Mouse (Mus musculus) urinary bladder, adult 18-20 months (tissue): Measurements from ENCODE around the gene Fam199x.

Source experiments
- DNase-seq, 2 experiments: peaks; one replicate each; pipeline ENCODE4 v3.0.0; 2022; ENCODE audit warnings: low spot score in 2 of 2, mixed read lengths in 2 of 2

Fam199x gene

DNA sequence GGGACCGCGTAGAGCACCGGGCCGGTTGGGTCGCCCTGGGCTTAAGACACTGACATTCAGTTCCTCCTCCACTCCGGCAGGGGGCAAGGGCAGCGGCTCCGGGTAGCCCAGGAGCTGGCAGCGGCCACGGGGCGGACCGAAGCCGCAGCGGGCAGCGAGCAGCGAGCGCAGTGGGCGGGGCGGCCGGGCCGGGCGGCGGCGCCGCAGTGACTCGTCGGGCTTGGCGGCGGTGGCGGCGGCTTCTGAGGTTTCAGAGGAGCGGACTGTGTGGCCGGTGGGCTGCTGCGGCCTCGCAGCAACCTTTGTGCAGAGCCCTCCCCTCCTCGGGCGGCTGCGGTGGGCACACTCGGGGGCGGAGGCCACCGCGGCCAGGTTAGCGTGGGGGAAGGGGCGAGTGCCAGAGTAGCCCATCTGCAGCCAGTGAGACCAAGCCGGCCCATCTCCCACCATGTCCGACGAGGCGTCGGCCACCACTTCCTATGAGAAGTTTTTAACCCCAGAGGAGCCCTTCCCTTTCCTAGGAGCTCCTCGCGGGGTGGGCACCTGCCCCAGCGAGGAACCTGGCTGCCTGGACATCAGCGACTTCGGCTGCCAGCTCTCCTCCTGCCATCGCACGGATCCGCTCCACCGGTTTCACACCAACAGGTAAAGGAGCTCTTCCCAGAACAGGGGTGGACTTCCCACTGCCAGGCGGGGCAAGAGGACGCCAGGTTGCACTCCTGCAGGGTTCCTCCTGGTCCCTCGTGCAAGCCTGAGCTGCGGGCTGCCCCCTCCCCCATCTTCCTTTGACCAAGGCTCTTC is at the start of gene Fam199x:
Fam199x (plus strand) TSS at position 170 of the 801 bp plus-strand sequence.
- peak; percentile 50 to 55 for DNase-seq

DNA sequence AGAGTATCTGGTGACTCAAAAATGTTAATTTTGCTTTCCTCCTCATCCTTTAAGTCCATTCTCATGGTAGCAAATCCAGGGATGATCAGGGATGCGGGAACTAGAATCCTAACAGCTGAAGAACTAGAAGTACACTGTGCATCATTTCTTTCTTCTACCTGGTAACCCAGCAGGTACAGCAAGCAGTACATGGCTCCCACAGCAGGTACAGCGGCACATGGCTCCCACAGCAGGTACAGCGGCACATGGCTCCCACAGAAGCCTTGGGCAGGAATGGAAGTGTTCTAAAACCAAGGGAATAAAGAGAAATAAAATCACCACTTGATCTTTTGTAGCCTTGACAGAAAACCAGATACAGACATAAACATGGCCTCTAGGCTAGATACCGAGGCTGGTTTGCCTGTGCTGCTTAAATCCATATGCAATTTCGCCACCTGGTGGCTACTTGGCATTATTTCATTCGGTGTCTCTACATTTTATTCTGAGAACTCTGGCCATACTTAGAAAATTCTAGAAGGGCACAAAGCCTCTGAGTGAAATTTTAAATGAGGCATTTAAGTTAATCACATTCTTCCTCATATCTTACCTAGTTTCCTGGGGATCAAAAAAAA is 34.2 kb upstream of the Fam199x start:
- no peak for DNase-seq

DNA sequence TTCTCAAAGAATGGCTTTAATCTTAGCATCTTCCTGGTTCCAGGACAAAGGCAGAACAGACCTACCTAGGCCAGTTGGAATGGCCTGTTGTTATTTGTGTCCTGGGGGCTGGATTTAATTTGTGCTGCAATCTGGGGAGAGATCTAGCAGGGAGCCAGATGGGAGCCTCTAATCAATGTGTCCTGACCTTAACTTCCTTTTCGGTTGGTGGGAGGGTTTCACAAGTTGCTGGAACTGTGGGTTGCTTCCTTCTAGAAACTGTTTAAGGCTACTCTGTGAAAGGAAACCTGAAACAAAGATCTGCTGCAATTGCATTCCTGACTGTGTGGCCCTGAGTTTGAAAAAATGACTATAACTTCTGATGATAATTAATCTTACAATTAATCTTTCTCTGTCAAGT is 31.7 kb upstream of the Fam199x start:
- DNase-seq: no peak

DNA sequence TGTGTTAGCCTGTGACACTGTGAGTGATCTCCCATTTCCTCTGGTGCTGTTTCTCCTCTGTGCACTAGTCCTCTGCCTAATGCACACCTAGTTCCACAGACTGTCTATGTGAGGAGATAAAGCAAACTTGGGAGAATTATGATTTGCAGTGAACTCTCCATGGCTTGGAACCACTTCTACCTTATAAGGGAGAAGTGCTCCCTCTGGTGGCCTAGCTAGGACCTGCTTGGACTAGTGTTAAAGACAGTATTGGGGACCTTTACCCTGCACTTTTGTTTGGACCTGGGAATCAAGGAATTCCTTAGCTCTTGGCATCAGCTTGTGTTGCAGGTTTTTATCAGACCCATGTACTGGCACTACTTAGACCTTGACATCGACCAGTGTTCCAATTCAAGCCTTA is 30.1 kb upstream of the Fam199x start:
- peak; percentile 8 to 20 for DNase-seq

DNA sequence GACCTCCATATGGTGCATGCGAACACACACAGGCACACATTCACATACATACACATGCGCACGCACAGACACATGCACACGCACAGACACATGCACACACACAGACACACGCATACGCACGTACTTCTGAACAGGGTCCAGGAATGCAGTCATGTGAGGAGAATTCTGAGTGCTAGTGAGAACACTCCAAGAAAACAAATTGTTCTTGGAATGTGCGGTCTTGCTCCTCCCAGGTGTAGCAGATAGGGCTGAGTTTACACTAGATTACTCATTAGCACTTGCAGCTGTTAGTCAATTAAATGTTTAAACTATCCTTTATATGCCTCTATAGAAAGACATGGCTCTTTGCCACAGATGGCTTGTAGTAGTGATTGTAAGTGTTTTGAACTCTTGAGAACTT is 18.5 kb upstream of the Fam199x start:
- DNase-seq: no peak

DNA sequence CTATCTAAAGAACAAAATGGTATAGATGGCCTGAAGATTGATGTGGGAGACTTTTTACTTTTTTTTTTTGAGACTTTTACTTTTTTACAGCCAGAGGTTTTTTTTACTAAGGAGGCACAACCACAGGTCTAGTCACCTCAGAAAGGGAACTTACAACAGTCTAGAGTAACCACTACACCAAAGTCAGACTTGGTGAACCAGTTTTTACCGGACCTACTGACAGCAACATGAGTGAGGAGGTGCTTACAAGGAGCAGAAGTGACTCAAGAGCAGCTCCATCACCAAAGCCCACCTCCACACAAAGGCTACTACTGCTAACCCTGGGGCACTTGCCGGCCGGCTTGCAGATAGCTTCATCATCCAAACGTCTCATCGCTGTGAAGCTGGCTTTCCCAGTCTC is 17.7 kb upstream of the Fam199x start:
- DNase-seq: no peak

DNA sequence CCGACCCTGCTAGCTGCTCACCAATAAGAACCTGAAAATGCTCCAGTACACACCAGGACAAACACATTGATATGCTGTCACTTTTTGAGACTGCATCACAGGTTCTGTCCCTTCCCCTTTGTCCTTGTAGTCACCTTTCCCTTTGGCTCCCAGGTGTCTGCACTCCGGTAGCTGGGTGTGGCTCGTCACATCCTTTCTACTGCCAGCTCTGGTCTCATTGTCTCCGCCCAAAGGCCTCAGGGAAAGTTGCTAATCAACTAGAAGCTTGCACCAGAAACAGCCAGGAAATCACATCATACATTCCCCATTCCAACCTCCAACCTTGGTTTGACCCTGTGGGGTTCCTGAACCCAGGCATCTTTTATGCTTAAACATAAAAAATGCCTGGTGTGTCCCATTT is 15.1 kb upstream of the Fam199x start:
- no peak for DNase-seq

DNA sequence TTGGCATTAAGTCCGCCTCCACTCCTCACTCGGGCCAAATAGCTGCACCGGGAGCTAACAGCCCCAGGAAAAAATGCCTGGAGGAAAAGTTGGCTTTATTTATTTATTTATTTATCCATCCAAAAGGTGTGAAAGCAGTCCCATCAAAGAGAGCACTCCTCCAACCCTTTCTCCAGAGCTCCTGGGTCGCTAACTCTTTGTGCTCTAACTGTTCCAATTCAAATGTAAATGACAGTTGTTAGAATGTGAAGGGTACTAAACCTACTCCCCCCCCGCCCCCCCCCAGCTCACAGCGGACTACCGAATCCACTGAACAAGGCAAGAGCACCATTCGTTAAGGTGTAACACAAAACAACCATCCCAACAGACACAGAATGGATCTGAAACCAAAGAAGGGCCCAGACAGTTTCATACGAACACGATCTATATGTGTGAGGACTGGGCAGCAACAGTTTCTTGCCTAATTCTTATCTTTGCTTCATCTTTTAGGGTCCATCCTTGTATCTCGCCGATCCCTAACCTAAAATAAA is 11.9 kb upstream of the Fam199x start:
- DNase-seq: no peak

DNA sequence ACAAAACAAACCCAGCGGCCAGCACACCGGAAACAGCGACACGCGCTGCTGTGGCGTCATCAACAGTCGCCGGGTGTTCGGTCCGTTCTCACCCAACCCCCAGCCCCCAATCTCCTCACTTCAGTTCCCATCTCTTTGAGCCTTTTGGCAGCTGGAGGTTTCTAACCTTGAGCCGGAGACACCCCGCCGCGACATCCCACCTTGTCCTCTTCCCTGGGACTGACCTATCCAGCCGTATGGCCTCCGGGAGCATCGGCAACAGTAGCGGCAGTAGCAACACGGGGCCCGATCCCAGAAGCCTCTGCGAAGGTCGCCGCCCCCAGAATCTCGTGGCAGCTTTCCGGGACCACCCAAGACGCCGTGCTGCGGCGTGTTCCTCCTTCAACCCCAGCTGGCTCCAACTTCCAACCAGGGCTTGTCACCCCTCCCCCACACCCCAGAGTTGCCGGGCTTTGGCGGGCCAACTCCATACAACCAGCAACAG is 11.4 kb upstream of the Fam199x start, which contains the start of gene Slc25a53:
Slc25a53 (minus strand) TSS at position 303 of the 484 bp plus-strand sequence.
- DNase-seq: peak; percentile 64 to 74

DNA sequence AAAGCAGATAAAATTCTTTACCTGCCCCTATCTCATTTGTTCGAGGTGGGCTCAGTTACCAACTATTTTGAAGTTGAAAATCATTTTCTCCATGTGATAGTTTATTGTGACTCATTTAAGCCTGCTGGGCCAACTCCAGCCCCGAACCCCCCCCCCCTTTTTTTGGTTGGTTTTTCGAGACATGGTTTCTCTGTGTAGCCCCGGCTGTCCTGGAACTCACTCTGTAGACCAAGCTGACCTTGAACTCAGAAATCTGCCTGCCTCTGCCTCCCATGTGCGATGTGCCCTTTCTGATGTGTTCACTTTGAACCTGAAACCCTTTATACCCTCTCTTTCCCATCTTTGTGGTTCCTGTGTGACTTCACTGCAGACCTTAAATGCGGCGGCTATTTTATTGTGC is 10.9 kb upstream of the Fam199x start:
- no peak for DNase-seq

DNA sequence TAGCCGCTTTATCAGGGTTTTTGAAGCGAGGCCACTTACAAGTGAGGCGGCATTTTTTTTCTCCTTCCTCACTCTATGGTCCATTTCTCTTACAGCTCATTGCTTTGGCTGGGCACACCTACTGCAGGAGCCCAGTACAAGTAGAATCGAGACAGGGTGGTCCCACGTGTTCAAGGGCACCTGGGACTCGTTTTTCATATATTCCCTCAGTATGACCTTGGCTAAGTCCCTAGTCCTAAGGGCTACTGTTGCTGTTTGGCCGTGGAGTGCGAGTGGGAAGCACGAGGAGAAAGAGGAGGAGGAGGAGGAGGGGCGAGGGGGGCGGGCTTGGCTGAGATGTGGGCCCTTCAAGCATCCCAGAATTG is 352 bp upstream of the Fam199x start:
- DNase-seq: no peak

DNA sequence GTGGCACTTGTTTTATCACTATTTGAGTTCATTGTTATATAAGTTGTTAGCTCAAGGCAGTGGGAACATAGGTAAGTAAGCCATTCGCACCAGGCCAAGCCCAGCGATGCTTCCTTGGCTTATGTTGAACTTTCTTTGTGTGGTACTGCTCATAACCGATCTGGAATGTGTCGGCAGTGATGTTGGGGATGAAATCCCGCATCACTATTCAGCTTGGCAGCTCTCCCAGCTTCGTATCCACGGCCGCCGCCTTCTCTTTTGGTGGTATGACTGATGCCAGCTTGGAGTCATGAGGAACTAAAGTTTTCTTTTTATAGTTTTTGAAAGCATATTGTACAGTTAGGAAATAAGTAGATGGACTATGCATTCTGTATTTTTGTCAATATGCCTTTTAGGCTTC is 13.8 kb downstream of the Fam199x start:
- no peak for DNase-seq

DNA sequence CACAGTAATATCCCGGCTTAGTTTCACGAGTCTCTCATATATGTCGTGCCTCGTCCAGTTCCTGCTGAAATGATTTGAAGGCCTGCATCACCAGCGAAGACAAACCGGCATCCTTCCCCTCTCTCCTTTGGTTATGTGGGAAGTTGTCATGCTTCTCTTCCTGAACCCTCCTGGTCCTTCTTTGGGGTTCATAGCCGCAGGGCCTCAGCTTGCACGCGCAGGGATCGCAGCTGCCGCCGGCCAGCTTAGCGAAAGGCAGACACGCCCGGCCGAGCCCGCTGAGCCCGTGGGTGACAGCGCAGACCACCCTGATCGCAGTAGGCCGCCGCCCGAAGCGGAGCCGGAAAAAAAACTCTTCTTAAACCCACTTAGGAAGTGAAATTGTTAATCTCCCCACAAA is 55.1 kb downstream of the Fam199x start:
- DNase-seq: no peak

DNA sequence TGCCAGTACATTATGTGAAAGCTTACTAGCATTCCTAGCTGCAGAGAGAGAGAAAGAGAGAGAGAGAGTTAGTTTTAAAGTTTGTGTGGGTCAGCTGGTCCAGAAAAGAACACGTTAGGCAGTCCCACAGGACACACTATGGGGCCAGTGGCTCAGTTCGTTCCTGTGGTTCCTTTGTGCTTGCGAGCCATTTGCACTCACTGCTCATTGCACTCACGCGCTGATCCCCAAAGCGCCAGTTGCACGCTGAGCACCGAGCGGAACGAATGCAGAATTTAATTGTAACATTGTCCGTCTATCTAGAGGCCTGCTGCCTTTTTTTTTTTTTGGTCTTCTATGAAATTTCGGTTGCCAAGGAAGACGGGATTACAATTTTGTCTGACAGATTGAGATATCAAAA is 57.1 kb downstream of the Fam199x start:
- DNase-seq: no peak

DNA sequence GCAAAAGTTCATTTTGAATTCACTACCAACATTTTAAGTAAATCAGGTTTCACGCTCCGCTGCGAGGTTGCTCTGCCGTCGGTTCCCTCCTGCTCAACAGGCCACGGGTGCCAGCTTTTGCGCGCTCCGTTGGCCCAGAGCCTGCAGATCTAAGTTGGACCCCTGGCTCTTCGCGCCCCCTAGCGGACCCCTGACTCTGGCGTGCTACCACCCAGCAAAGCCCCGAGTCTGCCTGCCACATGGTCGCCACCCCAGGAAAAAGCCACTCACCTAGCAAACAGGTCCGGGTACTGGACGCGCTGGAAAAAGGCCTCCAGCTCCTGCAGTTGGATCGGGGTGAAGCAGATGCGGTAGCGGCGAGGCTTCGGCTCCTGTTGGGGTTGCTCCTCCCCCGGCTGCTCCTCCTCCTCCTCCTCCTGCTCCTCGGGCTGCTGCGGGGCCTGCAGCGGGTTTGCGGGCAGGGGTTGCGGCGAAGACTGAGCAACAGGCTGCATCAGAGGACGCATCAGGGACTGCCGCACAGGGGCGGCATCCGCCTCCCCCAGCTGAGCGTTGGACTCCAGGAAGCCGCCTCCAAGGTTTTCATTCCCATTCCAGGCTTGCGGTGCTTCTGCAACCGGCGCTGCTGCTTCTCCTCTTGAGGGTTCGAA is 68.8 kb downstream of the Fam199x start:
- no peak for DNase-seq

DNA sequence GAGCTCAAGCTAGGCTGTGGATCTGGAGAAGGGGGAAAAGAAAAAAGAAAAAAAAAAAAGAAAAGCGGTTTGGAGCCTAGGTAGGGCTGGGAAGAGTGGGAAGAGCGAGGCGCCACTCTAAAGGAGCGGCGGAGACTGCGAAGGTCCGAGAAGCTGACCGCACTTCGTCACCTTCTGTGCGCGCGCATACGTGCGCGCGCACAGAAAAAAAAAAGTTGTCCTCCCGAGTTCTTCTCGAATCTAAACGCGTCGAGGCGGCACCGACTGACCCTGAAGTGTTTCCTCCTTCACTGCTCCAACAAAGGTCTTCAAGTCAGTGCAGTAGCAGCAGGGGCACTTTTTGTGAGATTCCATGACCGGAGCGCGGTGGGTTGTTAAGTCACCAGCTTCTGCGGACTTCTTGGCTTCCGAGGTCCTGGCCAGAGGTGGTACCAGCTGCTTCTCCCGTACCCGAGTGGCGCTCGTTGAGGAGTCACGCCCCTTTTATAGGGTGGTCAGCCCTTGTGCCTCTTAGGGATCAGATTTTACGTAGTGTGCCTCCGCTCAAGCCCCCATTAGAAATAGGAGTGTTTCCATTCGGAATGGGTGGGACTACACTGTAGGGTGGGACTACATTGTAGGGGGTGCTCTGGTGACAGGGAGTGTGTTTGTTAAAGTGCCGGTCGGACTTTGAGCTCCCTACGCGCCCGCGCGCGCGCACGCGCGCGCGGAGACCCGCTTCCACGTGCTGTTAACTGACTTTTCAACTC is 70.5 kb downstream of the Fam199x start:
- DNase-seq: no peak

DNA sequence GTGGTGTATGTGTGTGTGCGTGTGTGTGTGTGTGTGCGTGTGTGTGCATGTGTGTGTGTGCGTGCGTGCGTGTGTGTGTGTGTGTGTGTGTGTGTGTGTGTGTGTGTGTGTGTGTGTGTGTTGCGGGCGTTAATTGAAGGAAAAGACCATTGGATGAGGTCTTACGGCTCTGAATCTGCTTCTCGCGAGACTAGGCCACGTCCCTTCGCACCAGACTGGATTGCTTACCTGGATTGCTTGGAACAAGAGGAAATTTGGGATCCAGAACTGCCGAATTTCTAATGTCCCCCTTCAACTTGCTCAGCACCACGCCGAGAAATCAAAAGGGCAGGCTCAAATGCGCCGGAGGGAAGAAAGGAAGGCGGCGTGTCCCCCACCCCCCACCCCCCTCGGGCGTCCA is 72.3 kb downstream of the Fam199x start, which contains the start of gene Esx1:
Esx1 (minus strand) TSS at position 366 of the 400 bp plus-strand sequence.
- DNase-seq: no peak

DNA sequence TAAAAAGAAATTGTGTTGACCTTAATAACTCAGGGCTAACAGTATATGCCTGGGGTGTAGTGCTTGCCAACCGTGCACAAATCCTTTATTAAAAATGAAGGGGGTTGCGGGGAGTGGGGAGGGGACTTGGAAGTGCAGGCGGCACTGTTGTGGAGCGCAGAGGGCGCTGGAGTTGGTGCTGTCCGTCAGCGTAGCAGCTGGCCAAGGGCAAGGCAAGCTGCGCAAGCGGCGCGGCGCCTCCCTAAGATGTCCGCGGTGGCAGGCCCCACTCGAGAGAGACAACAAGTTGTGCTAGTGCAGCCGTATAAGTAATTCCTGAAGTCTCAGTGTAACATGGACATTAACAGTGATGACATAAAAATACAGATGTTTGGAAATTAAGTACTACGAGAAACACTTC is 78.1 kb downstream of the Fam199x start:
- no peak for DNase-seq
